Mouse (Mus musculus): ENCODE data around the gene Gm10382.

DNA sequence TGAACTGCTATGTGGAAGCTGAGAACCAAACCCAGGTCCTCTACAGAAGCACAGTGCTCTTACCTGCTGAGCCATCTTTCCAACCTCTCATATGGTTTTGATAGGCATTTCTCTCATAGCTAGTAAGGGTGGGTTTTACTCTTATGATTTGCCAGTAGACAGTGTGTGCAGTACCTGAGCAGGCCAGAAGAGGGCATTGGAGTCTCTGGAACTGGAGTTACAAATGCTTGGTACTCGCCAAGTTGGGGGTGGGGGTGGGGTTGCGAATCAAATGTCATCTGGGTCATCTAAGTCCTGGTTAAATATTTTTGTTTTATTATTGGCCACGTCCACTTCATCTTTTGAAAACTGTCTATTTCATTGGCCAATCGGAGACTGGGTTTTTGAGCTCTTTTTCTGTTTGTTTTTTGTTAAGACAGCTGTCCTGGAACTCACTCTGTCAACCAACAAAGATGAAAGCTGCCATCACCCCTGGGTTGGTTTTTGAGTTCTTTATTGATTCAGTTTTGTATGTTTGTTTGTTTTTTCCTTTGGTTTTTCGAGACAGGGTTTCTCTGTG, 22.9 kb downstream of the Gm10382 start:
- TF ChIP-seq CTCF (IDR thresholded peaks at IDR 0.05; ENCODE audit: low read depth) (peak; percentile 87), EP300 (IDR thresholded peaks at IDR 0.05; ENCODE audit: low read depth) (no peak)

Measured in liver, postnatal 0 days (tissue).